Mouse (Mus musculus) hematopoietic stem cell, adult 5-6 weeks (primary cell): Measurements from ENCODE around the gene Srgap2. TPM values are rescaled to one million over a fixed set of nuclear protein-coding genes. Genes with fewer than 3 reads are reported as not detected.
"Not testable (repeated sequence)": the region's sequence is repeated elsewhere in the genome, so short reads cannot be mapped to it uniquely, and the experiment has no call there.

Experiments used
- ATAC-seq, 2 experiments: fragments of 125-278 bp in 1 of 2; replicated peaks in 1 of 2; 2 replicates each; pipeline ENCODE4 v1.8.0; 2016 to 2017; ENCODE audit warnings: inconsistent platforms in 2 of 2, mild to moderate bottlenecking in 2 of 2, moderate number of reproducible peaks in 2 of 2, low read depth in 1 of 2, moderate TSS enrichment in 1 of 2; ENCODE audit not compliant: low FRiP score in 2 of 2, poor library complexity in 2 of 2, severe bottlenecking in 2 of 2, insufficient read depth in 1 of 2, low TSS enrichment in 1 of 2
- total RNA-seq: library from RNA; stranded (forward); fragments of 172-1452, 232-1000 nt; gene quantifications from 2 replicates; pipeline ENCODE4 v1.2.3, GENCODE M21; 2017

Gene Srgap2
- total RNA-seq, 1 experiment from 2014 or later: 15.6 TPM

GRCm38 (mm10) chr1:131259632-131260308, 267.4 kb downstream of the Srgap2 start:
- ATAC-seq: no peak

GRCm38 (mm10) chr1:131257288-131257687, 269.9 kb downstream of the Srgap2 start:
- no peak for ATAC-seq

- not testable (repeated sequence) for ATAC-seq
Observed at GRCm38 (mm10) chr1:131252516-131253250, 274.5 kb downstream of the Srgap2 start.

GRCm38 (mm10) chr1:131246433-131247395, 280.4 kb downstream of the Srgap2 start:
- ATAC-seq: peak in 1 of 2 experiments; percentile 50; a peak in 2 of 4 replicates

- ATAC-seq: peak; percentile 51 to 57; a peak in 3 of 4 replicates
Observed at GRCm38 (mm10) chr1:131245926-131246325, 281.2 kb downstream of the Srgap2 start.

- peak in 1 of 2 experiments; percentile 44; a peak in 2 of 4 replicates for ATAC-seq
Observed at GRCm38 (mm10) chr1:131245089-131245856, 281.9 kb downstream of the Srgap2 start, which contains the start of gene Rassf5. Gene Rassf5 (minus strand): TSS chr1:131245258.

- 0 out of 4 replicates have a peak, but pooled peaks of 1 of the 2 experiments have one; percentile 9 for ATAC-seq
Observed at GRCm38 (mm10) chr1:131244536-131245088, 282.5 kb downstream of the Srgap2 start.

GRCm38 (mm10) chr1:131242956-131243355, 284.2 kb downstream of the Srgap2 start:
- no peak for ATAC-seq

GRCm38 (mm10) chr1:131239576-131240193, 287.5 kb downstream of the Srgap2 start:
- no peak for ATAC-seq

- ATAC-seq: no peak
Observed at GRCm38 (mm10) chr1:131238931-131239381, 288.2 kb downstream of the Srgap2 start.

GRCm38 (mm10) chr1:131236077-131236476, 291.1 kb downstream of the Srgap2 start:
- no peak for ATAC-seq

Other genes starting within 250 kb of the Srgap2 start
- 20.6 and 21.2 TPM in 2 replicates for gene Ikbke, start 247.7 kb downstream of the Srgap2 start, total RNA-seq
- gene Fam72a, start 551 bp upstream of the Srgap2 start, total RNA-seq: 2.0 and 3.1 TPM in 2 replicates
- not detected in 2 replicates for gene Avpr1b, start 71.9 kb upstream of the Srgap2 start, total RNA-seq
- 13.3 and 40.3 TPM in 2 replicates for gene Ctse, start 111.0 kb upstream of the Srgap2 start, total RNA-seq
- 2.1 and 4.5 TPM in 2 replicates for gene Rab7b, start 161.3 kb upstream of the Srgap2 start, total RNA-seq
- not detected in 2 replicates for gene Slc26a9, start 216.7 kb upstream of the Srgap2 start, total RNA-seq